Mouse (Mus musculus) heart, embryonic 13.5 days (tissue): ENCODE results near the gene Rab8b. TPM values are rescaled to one million over a fixed set of nuclear protein-coding genes. Genes with fewer than 3 reads are reported as not detected.
"Not testable (repeated sequence)": the region's sequence is repeated elsewhere in the genome, so short reads cannot be mapped to it uniquely, and the experiment has no call there.

Experiments used
- ATAC-seq: fragments of 200-750 bp; cut with Nextera tagmentation; 2 replicates; pipeline ENCODE4 v1.8.0; 2017; ENCODE audit warnings: moderate TSS enrichment; ENCODE audit not compliant: insufficient number of reproducible peaks, low FRiP score, low TSS enrichment; ENCODE audit errors: extremely low read depth
- H3K27ac ChIP-seq: fragments of 300-500 bp; sonication (generic); replicated peaks from 2 replicates; pipeline ENCODE4 v1.5.1; 2015; ENCODE audit warnings: moderate library complexity, mild to moderate bottlenecking, inconsistent platforms
- H3K27me3 ChIP-seq: fragments of 300-500 bp; sonication (generic); replicated peaks from 2 replicates; pipeline ENCODE4 v1.6.1; 2015; ENCODE audit warnings: mild to moderate bottlenecking, inconsistent platforms
- H3K36me3 ChIP-seq: fragments of 300-500 bp; sonication (generic); 2 replicates; pipeline ENCODE4 v1.6.1; 2015; ENCODE audit warnings: mild to moderate bottlenecking, inconsistent platforms
- H3K4me1 ChIP-seq: fragments of 300-500 bp; sonication (generic); 2 replicates; pipeline ENCODE4 v1.6.1; 2015; ENCODE audit warnings: inconsistent platforms
- H3K4me2 ChIP-seq: fragments of 300-500 bp; sonication (generic); 2 replicates; pipeline ENCODE4 v1.6.1; 2015; ENCODE audit warnings: inconsistent platforms, mild to moderate bottlenecking, moderate library complexity
- H3K4me3 ChIP-seq: fragments of 300-500 bp; sonication (generic); 2 replicates; pipeline ENCODE4 v1.5.1; 2015; ENCODE audit warnings: moderate library complexity, mild to moderate bottlenecking, inconsistent platforms
- H3K9ac ChIP-seq: fragments of 300-500 bp; sonication (generic); 2 replicates; pipeline ENCODE4 v1.6.1; 2015; ENCODE audit warnings: inconsistent platforms, mild to moderate bottlenecking, moderate library complexity
- H3K9me3 ChIP-seq: fragments of 300-500 bp; sonication (generic); 2 replicates; pipeline ENCODE4 v1.6.1; 2016; ENCODE audit warnings: inconsistent platforms
- WGBS: fragments of 180-500 bp; shearing (Covaris S2); methylation state at CpG from one replicate; pipeline ENCODE4 v1.1.7; 2015; ENCODE audit warnings: mixed read lengths; 5-methylcytosine and 5-hydroxymethylcytosine counted together
- polyA plus RNA-seq: library from polyadenylated mRNA; unstranded; fragments of >200 nt; fragmentation: Nextera tagmentation; extraction: Ambion mirVana; gene quantifications from 2 replicates; pipeline ENCODE4 v1.2.1, GENCODE M21; 2015

The Rab8b gene
- polyA plus RNA-seq, 1 experiment from 2014 or later, result 15.1 TPM

DNA sequence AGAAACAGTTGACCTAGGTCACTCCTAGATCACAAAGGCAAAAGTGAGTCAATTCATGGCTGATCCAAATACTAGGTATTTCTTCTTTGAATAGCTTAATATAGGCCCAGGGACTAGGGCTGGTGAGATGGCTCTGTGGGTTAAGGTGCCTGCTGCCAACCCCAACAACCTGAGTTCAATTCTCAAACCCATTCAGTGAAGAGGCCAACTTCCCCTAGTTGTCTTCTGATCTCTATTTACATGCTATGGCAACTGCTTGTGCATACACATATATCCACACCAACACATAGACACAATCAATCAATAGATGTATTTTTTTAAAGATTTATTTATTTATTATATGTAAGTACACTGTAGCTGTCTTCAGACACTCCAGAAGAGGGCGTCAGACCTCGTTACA lies 34.9 kb downstream of the Rab8b start:
- Histone ChIP-seq H3K9me3 (no peaks in the 10 kb centered on the region), H3K27ac (no peak overlapping the region), H3K27me3 (no peaks in the 10 kb centered on the region), H3K4me2 (no peak overlapping the region), H3K9ac (no peak overlapping the region), H3K4me3 (no peak overlapping the region), H3K4me1 (peaks cover 38% of the 10 kb centered on the region), H3K36me3 (no peaks in the 10 kb centered on the region)
- ATAC-seq, result no peak
- WGBS, result 71% methylated on average over 2 of the region's 2 CpGs

DNA sequence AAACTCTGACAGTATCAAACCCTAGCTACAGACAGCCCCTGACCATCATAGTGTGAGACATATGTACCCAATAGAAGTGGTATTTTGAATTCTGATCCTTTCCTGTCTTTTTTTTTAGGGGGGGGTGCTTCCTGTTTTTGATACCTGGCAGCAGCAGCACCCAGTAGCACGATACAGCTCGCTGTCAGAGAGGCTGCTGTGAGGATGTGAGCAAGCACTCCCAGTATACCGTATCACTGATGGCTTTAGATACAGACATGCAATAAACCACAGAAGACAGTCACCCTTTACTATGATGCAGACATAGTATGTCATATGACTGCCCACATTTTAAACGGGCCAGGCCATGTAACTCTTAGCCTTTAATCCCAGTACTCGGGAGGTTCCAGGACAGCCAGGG lies 36.0 kb downstream of the Rab8b start:
- no peak overlapping the region for H3K4me3 ChIP-seq
- no peak for ATAC-seq
- no peaks in the 10 kb centered on the region for H3K27me3 ChIP-seq
- H3K4me1 ChIP-seq, result peaks cover 36% of the 10 kb centered on the region
- no peaks in the 10 kb centered on the region for H3K36me3 ChIP-seq
- no peak overlapping the region for H3K9ac ChIP-seq
- no peaks in the 10 kb centered on the region for H3K9me3 ChIP-seq
- WGBS, result 79% methylated on average over 5 of the region's 5 CpGs
- no peak overlapping the region for H3K4me2 ChIP-seq
- no peak overlapping the region for H3K27ac ChIP-seq

DNA sequence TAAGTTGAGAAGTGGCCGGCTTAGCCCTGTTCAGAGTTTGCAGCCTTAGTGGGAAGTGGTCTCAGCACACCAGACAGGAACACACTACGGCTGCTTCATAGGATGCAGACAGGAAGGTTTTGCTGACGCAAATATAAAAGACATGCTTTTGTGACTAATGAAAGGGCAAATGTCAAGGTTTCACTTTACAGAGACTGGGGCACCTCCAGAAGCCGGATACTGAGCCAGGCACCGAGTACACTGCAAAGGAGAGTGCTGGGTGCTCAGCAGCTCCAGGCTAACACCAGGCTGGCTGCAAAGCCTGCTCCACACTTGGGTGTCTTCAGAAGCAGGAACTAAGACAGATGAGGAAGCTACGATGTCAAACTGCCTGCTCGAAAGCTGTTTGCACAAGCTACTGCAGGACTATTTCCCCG lies 37.1 kb downstream of the Rab8b start:
- 63% methylated on average over 8 of the region's 8 CpGs for WGBS
- H3K9ac ChIP-seq, result no peak overlapping the region
- H3K27ac ChIP-seq, result no peak overlapping the region; the same call in 1 of the 2 replicates
- H3K4me1 ChIP-seq, result peaks cover 27% of the 10 kb centered on the region
- no peaks in the 10 kb centered on the region for H3K27me3 ChIP-seq
- H3K4me3 ChIP-seq, result no peak overlapping the region
- no peak for ATAC-seq
- H3K4me2 ChIP-seq, result no peak overlapping the region
- no peaks in the 10 kb centered on the region for H3K36me3 ChIP-seq
- no peaks in the 10 kb centered on the region for H3K9me3 ChIP-seq

DNA sequence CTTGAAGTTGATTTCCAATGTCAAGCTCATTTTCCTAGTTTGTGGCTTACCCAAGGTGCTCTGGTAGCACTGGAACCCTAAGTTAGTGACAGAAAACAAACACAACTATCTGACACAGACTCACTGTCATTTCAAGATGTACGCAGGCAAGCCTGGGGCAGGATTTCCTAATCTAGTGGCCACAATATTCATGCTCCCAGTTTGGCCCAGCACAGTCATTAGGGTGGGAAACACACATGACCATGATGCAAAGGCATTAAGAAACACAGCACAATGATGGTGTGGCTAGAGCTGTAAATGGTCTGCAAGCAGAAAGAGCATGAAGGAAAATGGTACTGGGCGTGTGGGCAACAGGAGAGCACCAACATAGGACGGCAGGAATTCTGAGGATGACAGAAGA lies 37.6 kb downstream of the Rab8b start:
- no peak for ATAC-seq
- H3K27ac ChIP-seq, result no peak overlapping the region

DNA sequence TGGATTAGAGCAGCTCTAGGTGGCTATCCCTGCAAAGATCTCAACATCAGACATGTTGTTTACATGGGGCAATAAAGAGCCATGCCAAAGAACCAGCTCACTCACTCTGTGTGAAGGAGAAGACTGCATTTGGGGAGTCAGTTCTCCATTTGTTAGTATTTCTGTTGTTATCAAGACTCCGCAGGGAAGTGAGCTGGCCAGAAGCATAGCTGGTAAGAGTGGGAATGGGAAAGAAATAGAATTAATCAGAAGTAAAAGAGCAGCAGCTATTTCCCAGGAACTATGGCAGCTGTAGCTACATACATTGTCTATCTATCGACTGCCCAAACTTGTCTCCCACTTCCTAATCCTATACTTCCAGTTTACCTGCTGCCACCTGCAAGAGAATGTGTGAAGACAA lies 38.7 kb downstream of the Rab8b start:
- peaks cover 18% of the 10 kb centered on the region; the same call in 1 of the 2 replicates for H3K4me1 ChIP-seq
- H3K9ac ChIP-seq, result no peak overlapping the region
- no peak overlapping the region for H3K4me2 ChIP-seq
- no peak overlapping the region for H3K27ac ChIP-seq
- no peaks in the 10 kb centered on the region for H3K27me3 ChIP-seq
- 82% methylated on average over 2 of the region's 2 CpGs for WGBS
- no peaks in the 10 kb centered on the region for H3K9me3 ChIP-seq
- ATAC-seq, result no peak
- no peak overlapping the region for H3K4me3 ChIP-seq
- no peaks in the 10 kb centered on the region for H3K36me3 ChIP-seq

More for the DNA sequence above, 37.6 kb downstream of the Rab8b start:
- no peak overlapping the region for H3K4me2 ChIP-seq
- no peaks in the 10 kb centered on the region for H3K36me3 ChIP-seq
- no peaks in the 10 kb centered on the region for H3K27me3 ChIP-seq
- no peak overlapping the region for H3K4me3 ChIP-seq
- peaks cover 23% of the 10 kb centered on the region for H3K4me1 ChIP-seq
- H3K9ac ChIP-seq, result no peak overlapping the region
- no peaks in the 10 kb centered on the region for H3K9me3 ChIP-seq
- WGBS, result 77% methylated on average over 3 of the region's 3 CpGs

DNA sequence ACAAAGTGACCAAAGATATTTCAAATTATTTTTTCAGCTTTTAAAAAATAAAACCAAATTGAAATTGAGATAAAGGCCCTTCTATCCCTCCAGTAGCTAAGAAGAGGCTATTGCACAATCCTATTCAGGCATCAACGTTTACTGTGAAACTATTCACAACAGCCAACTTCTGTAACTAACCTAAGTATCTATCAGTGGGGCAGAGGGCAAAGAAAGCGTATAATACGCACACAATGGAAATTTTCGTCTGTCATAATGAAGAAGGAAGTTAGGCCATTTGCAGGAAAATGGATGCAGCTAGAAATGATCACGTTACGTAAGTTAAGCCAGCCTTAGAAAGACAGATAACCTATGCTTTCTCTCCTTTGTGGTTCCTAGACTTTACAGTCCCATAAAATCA lies 40.0 kb downstream of the Rab8b start:
- H3K36me3 ChIP-seq, result peaks cover 9% of the 10 kb centered on the region; the same call in 1 of the 2 replicates
- 85% methylated on average over 6 of the region's 6 CpGs for WGBS
- H3K4me2 ChIP-seq, result no peak overlapping the region

DNA sequence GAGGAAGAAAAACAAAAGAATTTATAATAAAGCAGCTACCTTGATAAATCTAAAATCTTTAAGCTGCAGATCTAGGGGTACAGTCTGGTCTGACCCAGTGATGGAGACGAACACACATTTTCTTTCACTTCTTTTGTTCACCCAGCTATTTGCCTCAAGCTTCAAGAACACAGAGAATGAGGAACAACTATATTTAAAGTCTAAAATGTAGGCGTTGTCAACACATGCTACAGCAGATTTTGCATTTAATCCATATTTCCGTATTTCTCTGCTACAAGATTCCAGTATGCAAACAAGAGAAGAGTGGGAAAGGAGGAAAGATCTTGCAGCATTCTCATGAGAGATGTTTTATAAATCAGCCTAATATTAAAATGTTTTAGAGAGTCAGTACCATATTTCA lies 40.6 kb downstream of the Rab8b start:
- no peak overlapping the region for H3K4me3 ChIP-seq
- 92% methylated on average over 3 of the region's 3 CpGs for WGBS
- H3K9ac ChIP-seq, result no peak overlapping the region
- H3K27me3 ChIP-seq, result no peaks in the 10 kb centered on the region
- peaks cover 13% of the 10 kb centered on the region; the same call in 1 of the 2 replicates for H3K36me3 ChIP-seq
- no peak overlapping the region for H3K27ac ChIP-seq
- H3K4me1 ChIP-seq, result peaks cover 14% of the 10 kb centered on the region; the same call in 1 of the 2 replicates
- no peak overlapping the region for H3K4me2 ChIP-seq
- ATAC-seq, result no peak
- no peaks in the 10 kb centered on the region for H3K9me3 ChIP-seq

More for the DNA sequence above, 40.0 kb downstream of the Rab8b start:
- no peaks in the 10 kb centered on the region for H3K27me3 ChIP-seq
- no peak overlapping the region for H3K27ac ChIP-seq
- peaks cover 14% of the 10 kb centered on the region; the same call in 1 of the 2 replicates for H3K4me1 ChIP-seq
- H3K4me3 ChIP-seq, result no peak overlapping the region
- no peaks in the 10 kb centered on the region for H3K9me3 ChIP-seq
- H3K9ac ChIP-seq, result no peak overlapping the region
- ATAC-seq, result no peak

DNA sequence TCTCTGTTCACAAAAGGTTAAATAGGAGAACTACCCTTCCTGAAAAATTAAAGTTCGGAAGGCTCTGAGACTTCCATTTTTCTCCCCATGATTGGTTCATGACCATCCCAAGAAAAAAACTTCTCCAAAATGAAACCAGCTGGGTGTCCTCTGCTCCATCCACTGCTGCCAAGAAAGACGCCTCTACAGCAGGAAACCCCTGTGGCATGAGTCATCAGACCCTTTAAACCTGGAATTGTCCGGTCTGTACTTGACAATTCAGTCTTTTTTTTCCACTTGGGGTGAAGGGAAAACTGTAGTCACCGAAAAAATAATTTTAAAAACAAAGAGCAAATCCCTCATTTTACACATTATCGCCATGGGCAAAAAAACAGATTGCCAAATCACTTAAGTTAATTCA lies 42.9 kb downstream of the Rab8b start:
- H3K36me3 ChIP-seq, result peaks cover 13% of the 10 kb centered on the region; the same call in 1 of the 2 replicates
- no peaks in the 10 kb centered on the region for H3K27me3 ChIP-seq
- no peak overlapping the region for H3K9ac ChIP-seq
- H3K4me3 ChIP-seq, result no peak overlapping the region
- no peaks in the 10 kb centered on the region for H3K9me3 ChIP-seq
- H3K4me2 ChIP-seq, result no peak overlapping the region
- WGBS, result 59% methylated on average over 5 of the region's 5 CpGs
- no peak for ATAC-seq
- peak overlapping the region; percentile 29; the same call in 1 of the 2 replicates for H3K27ac ChIP-seq
- peaks cover 16% of the 10 kb centered on the region for H3K4me1 ChIP-seq

DNA sequence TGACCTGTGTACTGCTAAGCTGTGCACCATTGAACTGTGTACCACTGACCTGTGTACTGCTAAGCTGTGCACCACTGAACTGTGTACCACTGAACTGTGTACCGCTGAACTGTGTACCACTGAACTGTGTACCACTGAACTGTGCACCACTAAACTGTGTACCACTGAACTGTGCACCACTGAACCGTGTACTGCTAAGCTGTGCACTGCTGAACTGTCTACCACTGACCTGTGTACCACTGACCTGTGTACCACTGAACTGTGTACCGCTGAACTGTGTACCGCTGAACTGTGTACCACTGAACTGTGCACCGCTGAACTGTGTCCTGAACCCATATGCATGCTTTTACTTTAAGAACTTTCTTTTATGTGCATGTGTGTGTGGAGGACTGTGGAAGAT lies 45.2 kb downstream of the Rab8b start:
- 95% methylated on average over 5 of the region's 5 CpGs for WGBS

DNA sequence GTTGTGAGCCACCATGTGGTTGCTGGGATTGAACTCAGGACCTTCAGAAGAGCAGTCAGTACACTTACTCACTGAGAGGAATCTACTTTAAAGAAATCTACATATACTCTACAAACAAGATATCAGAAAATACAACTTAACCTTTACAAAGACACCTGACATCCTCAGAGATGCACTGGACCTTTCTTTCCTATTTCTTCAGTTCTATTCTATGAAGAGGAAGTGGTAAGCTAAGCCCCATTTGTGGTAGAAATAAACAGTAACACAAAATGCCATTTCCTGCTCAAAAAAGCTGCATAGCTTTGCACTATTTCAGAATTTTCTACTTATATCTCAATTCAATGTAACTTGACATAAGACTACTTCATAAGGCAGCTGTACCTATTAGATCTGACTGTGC lies 46.0 kb downstream of the Rab8b start:
- ATAC-seq, result no peak
- no peaks in the 10 kb centered on the region for H3K27me3 ChIP-seq
- H3K9ac ChIP-seq, result no peak overlapping the region
- peaks cover 13% of the 10 kb centered on the region; the same call in 1 of the 2 replicates for H3K36me3 ChIP-seq
- H3K4me1 ChIP-seq, result peaks cover 19% of the 10 kb centered on the region
- H3K4me3 ChIP-seq, result no peak overlapping the region
- no peak overlapping the region for H3K4me2 ChIP-seq
- H3K27ac ChIP-seq, result no peak overlapping the region
- no peaks in the 10 kb centered on the region for H3K9me3 ChIP-seq

More for the DNA sequence above, 45.2 kb downstream of the Rab8b start:
- H3K36me3 ChIP-seq, result peaks cover 13% of the 10 kb centered on the region; the same call in 1 of the 2 replicates
- H3K27me3 ChIP-seq, result no peaks in the 10 kb centered on the region
- no peak overlapping the region for H3K4me2 ChIP-seq
- H3K9ac ChIP-seq, result no peak overlapping the region
- no peak overlapping the region for H3K4me3 ChIP-seq
- H3K27ac ChIP-seq, result no peak overlapping the region
- H3K9me3 ChIP-seq, result no peaks in the 10 kb centered on the region
- peaks cover 16% of the 10 kb centered on the region for H3K4me1 ChIP-seq
- ATAC-seq, result no peak

DNA sequence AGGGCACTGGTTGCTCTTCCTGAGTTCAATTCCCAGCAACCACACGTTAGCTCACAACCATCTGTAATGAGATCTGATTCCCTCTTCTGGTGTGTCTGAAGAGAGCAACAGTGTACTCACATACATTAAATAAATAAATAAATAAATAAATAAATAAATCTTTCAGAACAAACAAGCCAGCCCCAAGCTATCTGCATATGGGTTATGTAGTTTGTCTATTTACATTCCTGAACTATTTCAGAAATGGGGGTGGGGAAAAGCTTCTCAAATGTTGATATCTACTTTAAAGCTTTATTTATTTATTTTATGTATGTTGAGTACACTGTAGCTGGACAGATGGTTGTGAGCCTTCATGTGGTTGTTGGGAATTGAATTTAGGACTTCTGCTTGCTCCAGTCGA lies 46.5 kb downstream of the Rab8b start:
- not testable (repeated sequence) for H3K4me3 ChIP-seq, ATAC-seq, H3K4me2 ChIP-seq, H3K9ac ChIP-seq, H3K9me3 ChIP-seq, H3K27me3 ChIP-seq, H3K27ac ChIP-seq
- Histone ChIP-seq H3K36me3 (peaks cover 13% of the 10 kb centered on the region; the same call in 1 of the 2 replicates), H3K4me1 (peaks cover 24% of the 10 kb centered on the region)
- WGBS, result 77% methylated on average over 2 of the region's 2 CpGs

DNA sequence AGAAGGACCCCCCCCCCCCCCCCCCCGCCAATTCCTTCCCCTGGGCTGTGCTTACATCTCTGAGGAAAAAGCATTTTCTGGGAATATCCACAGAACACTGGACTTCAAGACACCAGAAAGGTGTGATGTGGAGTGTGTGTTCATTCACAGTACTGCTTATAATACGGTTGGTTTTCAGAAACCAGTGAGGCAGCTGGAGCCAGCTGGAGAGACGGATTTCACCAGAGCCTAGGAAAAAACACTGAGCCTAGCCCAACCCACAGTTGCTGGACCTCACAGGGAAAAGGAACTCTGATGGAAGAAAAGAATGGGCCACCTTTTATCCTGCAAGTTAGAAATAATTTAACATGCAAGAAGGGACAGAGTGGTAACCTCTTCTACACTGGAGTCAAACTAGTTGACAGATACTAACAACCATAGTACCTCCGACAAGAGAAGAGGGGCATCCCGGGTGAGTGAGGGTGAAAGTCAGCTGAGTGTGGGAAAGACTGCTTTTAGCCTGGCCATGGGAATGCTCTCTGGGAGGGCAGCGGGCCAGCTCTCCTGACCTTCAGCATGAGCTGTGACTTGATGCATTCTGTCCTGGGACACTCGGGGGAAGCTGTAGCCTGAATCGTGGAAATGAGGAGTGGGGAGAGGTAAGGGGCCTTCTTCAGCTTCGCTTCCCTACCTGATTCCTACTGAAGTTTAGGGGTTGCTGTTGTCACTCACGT lies 47.3 kb downstream of the Rab8b start:
- 60% methylated on average over 10 of the region's 10 CpGs for WGBS
- no peak for ATAC-seq

More for the DNA sequence above, 47.3 kb downstream of the Rab8b start:
- H3K27me3 ChIP-seq, result no peaks in the 10 kb centered on the region
- H3K9me3 ChIP-seq, result no peaks in the 10 kb centered on the region
- H3K9ac ChIP-seq, result no peak overlapping the region
- peaks cover 26% of the 10 kb centered on the region for H3K4me1 ChIP-seq
- H3K4me3 ChIP-seq, result no peak overlapping the region
- H3K36me3 ChIP-seq, result peaks cover 13% of the 10 kb centered on the region; the same call in 1 of the 2 replicates
- H3K27ac ChIP-seq, result peak overlapping the region; percentile 58; the same call in 1 of the 2 replicates
- no peak overlapping the region for H3K4me2 ChIP-seq
